Mouse (Mus musculus) stomach, postnatal 0 days (tissue): ENCODE measurements around the gene Glb1l.
A peak's percentile ranks its signal among the peaks of the same experiment; 100 is the strongest.

Experiments used
- CTCF ChIP-seq: IDR thresholded peaks from 2 replicates; pipeline ENCODE4 v1.5.1; 2016; ENCODE audit warnings: antibody characterized with exemption, low read depth, mild to moderate bottlenecking, moderate library complexity
- EP300 ChIP-seq: optimal IDR thresholded peaks from 2 replicates; pipeline ENCODE3; 2016; ENCODE audit warnings: antibody characterized with exemption

GRCm38 (mm10) chr1:75253849-75254624 is 43.4 kb upstream of the Glb1l start:
- TF ChIP-seq CTCF (peak; percentile 93), EP300 (no peak)
